Mouse (Mus musculus) spleen, postnatal 4 days (tissue): ENCODE measurements at regions not wholly inside any gene's neighbourhood (a gene's known extent, or its start where the extent isn't known, plus 50 kb on each side); places are given as distances from the start of the nearest gene placed in this dataset.

ENCODE experiments used
- DNase-seq, 2 experiments: peaks; one replicate each; pipeline ENCODE4 v3.0.0; 2022; ENCODE audit warnings: low spot score in 2 of 2

DNA sequence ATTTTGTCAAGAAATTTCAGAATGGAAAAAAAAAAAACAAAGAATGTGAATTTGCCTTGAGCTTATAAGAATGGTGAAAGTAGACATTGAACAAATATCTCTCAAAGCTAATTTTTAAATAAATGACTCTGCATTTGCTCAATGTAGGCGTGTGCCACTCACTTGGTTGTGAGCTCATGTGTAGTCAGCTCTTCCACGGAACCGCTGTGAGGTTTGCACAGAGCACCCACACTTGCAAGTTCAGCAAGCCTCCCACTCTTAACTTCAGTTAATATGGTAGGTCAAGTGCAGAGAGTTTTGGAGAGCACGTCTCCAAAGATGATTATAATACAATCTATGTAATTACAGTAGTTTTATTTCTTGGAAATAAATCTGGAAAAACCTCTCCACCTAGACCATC, 479.9 kb upstream of the Mef2c start:
- no peak for DNase-seq

DNA sequence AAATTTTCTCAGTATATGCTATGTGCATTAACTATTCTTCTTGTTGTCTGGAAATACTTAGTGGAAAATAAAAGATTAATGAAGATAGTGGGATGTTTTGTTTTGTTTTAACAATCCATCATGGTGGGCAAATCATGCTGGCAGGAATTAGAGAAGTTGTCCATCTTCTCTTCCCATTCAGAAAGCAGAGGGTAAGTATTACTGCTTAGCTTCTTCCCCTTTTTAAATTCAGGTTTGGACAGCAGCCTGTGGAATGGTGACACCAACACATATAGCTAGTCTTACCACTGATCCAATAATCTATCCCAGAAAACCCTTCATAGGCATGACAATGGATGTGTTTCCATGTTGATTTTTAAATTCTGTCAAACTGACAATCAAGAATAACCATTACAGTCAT, 467.9 kb upstream of the Mef2c start:
- no peak for DNase-seq

DNA sequence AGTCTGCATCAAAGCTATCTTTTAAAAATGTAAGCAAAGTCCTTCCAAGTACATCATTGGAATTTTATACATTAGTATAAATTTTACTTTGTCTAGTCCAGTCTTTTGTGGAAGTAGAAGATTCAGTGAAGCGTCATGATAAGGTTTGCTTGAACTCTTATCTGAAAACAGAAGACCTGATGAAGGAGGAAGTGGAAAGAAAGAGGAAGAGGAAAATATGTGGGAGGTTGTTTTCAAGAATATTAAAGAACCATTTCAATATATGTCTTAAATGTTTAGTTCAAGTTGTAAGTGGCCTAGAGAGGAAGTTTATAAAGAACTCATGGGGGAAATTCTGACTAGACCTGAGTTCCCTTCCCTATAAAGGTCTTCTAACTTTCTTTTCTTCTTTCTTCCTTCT, 462.3 kb upstream of the Mef2c start:
- DNase-seq: no peak

DNA sequence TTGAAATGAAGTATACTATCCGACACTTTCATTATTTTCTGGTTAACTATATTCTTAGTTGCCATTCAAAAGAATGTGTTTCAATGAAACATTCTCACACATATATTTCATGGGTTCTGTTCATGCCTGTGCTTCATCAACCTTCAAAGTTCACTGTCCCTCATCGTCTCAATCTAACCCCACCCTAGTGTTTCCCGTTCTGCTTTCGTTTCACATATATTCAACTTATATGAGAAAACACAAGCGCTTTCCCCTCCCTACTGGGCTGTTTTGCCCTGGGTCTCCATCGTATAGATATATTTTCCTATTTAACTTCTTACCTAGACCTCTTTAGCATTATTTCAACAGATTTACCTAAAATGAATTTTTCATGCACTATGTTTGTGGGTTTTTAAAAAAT, 458.3 kb upstream of the Mef2c start:
- no peak for DNase-seq

DNA sequence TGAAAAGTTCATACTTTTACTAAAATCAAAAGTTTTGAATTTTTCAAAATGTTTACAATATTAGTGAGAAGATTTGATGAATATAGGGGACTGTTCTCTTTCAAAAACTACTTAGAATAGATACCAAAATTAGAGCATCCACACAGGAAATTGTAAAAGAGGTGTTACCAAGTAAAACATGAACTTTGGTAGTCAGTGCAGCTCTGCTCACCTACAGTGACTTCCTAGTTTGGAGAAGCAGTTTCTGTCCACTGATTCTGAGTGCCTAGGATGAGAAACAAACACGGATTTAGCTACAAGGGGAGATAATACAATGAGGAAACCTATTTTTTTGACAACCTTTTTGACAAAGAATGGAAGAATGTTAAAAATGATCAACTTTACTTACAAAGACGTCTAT, 457.9 kb upstream of the Mef2c start:
- DNase-seq: no peak

DNA sequence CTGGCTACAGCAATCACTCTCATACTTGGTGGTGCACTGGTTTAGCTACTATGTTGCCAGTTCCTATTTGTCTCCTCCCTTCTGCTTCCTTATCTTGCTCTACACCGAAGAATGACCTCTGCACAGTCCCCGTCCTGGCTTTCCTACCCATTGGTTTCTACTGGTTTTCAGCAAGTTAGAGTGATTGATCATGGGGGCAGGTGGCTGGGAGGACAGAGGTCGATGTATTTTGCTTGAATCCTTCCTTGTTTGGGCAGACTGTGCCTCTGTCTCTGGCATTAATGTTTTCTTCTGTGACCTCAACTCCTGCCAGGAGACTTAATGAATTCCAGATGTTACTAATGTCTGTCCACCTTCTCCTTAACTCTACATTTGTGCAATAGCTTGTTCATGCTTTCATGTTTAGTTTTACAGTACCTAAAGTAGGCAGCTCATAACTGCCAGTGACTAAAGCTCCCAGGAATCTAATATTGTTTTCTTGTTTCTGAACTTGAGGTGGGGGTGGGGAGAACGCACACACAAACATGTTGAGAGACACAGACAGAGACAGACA, 457.2 kb upstream of the Mef2c start:
- no peak for DNase-seq

DNA sequence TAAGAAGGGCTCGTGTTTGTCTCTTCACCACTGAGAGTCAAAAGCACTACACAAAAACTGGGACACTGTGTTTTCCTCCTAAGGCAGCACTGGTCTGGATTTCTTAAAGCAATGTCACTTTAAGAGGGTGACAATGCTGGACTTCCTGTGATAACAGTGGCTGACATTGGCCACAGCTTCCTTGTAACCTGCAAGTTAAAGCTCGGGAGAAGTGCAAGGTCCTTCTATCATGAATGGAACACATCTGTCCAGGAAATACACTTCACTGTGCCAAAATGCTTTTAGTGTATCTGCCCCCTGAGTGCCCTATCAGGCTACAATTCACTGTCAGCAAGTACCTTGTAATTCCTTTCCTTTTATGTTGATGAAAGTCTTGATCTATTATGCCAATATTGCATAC, 448.0 kb upstream of the Mef2c start:
- DNase-seq: no peak

DNA sequence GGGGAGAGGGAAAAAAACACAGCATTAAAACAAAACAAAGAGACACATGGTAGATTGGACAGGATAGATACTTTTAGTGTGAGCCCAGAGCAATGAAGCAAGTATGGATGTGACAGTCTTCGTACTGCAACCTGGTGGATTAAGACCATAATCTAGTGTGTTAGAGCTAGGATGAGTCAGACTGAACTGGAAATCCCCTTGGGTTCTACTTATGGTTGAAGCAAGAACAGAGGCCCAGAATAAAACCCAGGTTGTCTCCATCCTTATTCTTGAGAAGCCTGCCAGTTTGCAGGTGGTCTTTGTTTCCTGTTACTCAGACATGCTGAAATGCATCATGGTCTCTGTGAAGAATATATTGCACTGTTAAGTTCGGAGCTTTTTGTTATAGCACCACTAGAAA, 447.4 kb upstream of the Mef2c start:
- DNase-seq: no peak

DNA sequence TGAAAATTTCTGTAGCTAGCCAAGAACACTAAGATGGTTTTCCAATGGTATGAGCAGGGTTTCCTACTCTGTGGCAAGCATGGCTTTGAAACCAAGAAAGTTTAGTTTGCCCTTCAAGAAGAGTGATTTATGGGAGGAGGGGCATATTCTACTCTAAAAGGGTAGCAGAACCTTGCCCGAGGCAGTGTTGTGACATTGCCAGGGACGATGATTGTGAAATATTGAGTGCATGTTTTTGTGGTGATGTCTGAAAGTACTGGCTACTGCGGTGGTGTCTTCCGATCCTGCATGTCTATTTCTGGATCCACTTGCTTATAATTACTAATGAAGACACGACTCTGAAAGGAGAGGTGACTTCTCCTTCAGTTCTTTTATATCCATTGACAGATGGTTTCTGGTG, 439.1 kb upstream of the Mef2c start:
- no peak for DNase-seq

DNA sequence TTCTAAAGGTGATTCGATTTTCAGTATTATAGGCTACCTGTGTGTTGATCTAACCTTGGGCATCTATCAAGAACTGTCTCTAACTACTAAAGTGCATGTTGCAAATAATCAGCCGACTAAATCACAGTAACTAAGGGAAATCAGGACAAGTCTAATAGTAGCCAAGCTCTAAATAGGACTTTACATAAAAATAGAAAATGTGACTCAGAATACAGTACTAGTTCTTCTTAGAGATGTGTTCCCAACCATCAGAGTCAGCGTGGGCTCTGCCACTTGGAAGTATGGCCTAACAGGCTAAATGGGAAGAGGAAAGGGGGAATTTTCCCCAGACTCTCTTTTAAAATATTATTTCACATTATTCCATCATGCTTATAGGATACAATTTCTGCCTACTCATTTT, 438.6 kb upstream of the Mef2c start:
- no peak for DNase-seq

DNA sequence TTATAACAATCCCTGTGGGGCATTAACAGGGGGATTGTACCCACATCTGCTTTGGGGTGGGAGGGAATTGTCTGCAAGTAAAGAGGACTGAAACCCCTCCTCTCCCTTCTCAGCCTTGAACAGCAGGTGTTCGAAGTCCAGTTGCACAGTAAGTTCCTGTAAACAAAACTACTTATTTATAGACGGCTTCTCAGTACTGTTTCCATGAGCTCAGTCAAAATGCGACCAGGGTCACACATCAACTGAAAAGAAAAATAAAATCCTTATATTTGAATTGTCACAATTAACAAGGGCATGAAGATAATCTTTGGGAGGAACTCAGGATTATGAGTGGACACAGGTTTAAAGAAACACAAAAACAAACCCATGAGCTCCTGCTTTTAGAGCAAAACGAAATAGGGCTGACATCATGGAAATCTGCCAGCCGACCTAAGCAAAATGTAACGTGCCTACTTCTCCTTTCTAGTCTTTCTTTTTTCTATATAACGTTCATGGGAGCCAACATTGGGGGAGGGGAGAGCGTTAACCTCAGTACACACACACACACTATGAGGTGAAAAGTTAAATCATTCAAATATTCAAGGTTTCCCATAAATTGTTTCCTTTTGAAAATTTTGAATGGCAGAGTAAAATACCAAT, 437.6 kb upstream of the Mef2c start:
- peak in 1 of 2 experiments; percentile 39 for DNase-seq

DNA sequence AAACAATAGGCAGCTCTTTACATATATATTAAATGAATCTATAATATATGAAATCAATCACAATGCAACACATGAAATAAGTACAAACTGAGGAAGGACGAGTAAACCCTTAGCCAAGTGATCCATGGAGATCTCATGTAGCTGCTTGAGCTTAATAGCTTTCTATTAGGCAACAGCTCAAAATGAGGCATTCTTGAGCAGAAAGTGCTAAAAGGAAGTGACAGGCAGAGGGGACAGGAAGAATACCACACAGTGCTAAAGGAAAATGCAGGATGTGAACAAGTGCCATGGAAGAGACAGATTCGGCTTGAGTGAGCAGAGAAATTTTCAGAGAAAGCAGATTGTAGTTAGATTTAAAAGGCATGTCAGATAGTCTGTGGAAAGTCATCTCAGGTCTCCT, 436.3 kb upstream of the Mef2c start:
- no peak for DNase-seq

DNA sequence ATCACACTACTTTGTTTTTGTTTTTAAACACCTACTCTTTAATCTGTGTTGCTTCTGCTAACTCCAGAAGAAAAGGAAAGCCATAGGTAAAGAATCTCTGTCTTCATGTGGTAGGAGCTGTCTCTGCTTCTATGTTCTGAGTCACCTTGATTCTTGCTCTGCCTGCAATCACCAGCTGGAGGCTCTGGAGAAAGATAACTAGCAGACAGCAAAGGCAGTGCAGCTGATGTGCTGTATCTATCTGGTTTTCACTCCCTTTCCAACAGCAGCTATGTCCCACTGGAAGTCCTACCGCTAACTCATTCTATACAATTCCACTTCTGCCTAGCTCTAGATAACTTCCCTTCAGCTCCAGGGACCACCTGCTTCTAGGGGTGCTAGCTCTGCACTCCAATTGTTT, 435.2 kb upstream of the Mef2c start:
- no peak for DNase-seq

DNA sequence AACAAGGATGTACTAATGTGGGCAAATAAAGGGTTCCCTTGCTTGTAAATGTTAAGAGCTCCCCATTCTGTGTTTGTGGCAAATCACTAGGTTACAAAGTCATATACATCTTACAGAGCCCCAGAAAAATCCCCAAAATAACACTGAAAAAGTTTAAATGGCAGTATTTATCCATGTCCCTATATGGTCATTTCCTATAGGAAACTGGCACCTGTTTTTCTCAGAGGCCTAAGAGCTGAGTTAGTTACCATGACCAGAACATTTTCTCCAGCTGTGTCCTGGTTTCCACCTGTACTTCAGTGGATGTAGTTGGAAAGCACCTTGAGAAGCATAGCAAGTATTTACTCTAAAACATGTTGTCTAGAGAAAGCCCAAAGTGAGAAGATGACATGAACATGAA, 434.5 kb upstream of the Mef2c start:
- DNase-seq: no peak

DNA sequence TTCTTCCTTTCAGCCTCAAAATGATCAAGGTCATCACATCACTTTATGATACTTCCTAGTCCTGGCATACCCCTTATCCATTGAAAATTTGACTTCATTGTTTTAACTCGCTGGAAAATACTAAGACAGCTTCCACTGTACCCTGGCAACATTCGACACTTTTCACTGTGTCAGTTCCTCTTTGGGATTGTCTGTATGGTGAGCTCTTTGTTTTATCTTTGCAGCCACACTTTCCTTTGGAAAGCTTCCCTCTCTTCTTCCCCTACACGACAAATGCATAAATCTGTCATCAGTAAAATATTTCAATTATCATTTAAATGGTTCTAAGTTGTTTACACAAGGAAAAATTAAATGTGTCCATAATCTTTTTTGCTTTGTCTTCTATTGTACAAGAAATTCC, 431.8 kb upstream of the Mef2c start:
- no peak for DNase-seq

DNA sequence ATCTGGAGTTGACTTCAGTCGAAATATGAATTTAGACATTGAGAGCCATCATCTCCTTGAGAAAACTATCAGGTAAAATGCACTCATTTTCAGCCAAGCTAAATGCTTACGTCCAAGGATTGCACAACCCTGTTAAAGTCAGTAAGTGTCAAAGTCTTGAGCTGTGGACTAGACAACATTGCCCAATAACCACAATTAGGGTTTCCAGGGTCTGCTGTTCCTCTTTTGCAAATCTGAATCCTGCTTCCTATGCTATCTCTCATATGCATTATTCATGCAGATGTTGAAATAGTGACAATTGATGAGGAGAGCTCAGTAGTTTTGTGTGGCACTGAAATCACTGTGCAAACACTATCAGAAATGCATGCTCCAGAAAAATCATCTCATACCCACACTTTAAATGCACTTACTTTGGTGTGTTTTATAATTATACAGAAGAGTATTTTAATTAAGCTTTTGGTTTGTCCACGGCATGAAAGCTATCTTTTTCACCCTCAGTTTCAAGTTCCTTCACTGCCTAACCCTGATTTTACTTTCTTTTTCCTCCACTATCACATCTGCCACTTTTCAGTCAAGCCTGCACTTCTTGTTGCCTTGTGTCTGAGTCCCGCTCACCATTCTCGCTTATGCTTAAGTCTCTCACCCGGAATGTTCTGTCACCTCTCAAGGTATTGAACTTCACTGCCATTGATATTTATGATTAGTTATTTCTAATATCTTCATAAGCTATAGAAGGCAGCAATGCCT, 429.4 kb upstream of the Mef2c start:
- DNase-seq: no peak

DNA sequence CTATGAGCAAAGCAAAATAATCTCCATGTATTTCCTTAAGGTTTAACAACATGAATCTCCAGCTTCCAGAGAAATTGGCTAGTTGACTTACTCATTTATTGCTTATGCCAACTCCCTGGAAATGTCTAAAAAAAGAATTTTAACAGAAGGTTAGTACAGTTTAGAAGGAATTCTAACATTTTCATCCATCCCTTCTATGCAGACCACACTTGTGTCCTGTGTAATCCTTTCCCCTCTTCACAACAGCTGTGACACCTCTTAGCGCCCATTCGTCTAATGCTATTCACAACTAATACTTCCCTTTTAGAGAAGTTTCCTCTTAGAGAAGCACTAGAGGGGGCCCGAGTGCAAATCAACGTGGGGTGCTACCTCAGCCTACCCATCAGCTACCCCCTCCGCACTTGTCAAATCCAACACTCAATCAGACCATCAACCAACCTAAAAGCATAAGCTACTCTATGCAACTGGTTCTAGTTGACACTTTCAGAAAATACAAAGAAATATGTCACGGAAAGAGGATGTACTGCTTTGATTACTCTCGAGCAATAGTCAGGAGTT, 428.4 kb upstream of the Mef2c start:
- DNase-seq: peak; percentile 47 to 67

DNA sequence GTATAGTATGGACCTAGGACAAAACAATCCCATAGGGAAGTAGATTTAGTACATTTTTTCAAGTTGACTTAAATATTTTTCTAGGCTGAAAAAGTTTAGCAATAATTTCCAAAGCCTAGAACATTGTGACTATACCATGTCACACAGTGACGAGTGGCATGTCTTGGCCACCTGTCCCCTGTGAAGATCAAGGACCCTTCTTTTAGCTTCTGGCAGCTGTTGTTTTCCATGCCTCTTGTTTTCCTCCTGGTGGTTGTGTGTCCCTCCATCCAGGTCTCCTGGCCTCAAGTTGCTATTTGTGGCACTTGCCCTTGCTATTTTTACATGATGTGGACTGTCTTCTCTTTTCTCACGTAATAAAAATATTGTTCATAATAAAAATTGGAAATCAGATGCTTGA, 427.2 kb upstream of the Mef2c start:
- DNase-seq: no peak

DNA sequence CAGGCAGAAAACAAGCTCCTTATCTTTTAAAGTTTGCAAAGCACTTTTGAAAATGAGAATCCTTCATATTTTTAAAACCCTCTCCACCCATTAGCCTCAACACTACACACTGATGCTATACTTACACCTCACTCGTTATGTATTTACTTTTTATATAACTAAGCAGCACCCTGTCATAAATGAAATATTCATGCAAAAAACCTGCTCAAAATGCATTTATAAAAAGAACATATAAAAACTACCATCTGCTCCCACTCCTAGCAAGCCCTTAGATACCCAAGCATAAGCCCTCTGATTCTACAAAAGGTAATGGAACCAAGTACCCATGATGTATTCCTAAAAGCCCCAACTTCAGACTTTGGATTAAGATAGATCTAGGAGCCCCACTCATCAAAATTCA, 426.7 kb upstream of the Mef2c start:
- DNase-seq: no peak

DNA sequence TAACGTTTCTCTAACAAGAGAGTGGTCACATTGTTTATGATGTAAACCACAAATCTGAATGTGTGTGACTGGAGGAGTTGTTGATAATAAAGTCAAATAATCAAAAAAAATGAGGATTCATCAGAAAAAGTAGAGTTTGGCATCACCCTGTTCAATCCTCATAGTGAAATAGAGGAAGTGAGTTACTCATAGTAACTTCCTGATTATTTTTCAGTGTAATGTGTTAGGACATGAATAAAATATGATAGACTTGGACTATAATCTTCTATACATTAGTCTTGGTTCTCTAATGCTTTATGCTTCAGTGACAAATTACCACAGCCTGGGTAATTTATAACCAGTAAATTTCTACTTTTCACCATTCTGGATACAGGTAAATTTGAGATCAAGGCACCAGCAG, 424.5 kb upstream of the Mef2c start:
- no peak for DNase-seq

DNA sequence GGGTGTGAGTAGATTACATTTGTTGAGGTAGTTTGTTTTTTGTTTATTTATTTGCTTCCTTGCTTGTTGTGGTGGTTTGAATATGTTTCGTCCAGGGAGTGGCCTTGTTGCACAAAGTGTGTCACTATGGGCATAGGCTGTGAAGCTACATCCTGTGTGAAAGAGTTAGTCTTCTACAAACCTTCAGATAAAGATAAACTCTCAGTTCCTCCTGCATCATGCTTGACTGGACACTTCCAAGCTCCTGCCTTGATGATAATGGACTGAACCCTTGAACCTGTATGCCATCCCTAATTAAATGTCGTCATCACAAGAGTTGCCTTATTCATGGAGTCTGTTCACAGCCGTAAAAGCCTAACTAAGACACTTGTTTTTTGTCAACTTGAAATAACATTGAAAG, 418.9 kb upstream of the Mef2c start:
- DNase-seq: no peak

DNA sequence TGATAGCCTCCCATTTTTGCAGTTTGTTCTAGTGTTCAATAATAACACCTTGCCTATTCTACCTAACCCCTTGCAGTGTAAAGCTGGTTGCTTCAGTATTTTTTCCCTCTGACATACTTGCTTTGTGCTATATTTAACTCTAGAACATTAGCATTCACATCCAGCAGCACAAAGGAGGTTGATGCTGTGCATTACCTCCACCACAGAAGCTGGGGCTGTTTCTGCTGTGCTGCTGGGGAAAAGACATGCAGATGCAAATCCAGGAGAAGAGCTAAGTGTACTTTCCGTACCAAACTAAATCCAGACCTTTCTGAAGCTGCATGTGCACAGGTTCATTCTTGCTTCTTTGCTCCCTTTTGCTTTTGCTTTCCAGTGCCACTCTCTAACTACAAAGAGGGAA, 403.9 kb upstream of the Mef2c start:
- DNase-seq: no peak

DNA sequence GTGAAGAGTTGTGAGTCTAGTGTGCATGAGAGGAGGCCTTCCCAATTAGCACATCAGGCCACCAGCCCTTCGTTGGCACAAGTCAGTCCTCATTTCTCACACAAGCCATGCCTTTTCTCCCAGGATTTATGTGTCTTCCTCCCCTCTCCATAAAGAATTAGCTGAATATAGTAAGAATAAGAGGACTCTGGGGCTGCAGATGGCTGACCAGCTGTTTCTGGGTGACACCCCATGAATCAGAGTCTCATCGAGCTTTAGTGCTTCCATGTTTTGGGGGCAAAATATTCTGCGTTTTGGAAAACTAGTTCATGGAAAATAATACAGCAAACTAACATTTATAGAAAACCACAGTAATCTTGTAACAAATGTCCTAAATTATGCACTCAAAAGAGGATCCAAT, 393.2 kb upstream of the Mef2c start:
- no peak for DNase-seq
